Mouse (Mus musculus) liver, embryonic 14 days (tissue): ENCODE data around the gene Acvrl1. TPM values are rescaled to one million over a fixed set of nuclear protein-coding genes. Genes with fewer than 3 reads are reported as not detected.

Experiments used
- polyA plus RNA-seq: library from polyadenylated mRNA; depleted of rRNA; stranded (reverse); fragments of >200 nt; gene quantifications from 2 replicates; pipeline ENCODE4 v1.2.3, GENCODE M21; 2012; rRNA removed

Acvrl1 gene
- 1.1 and 1.4 TPM in 2 replicates for polyA plus RNA-seq

GRCm38 (mm10) chr15:101128181-101129089 lies at the start of gene Acvrl1:
Acvrl1 (plus strand) TSS chr15:101128522.

GRCm38 (mm10) chr15:101115511-101116110 lies 12.7 kb upstream of the Acvrl1 start, which contains the start of gene Ankrd33:
Ankrd33 (plus strand) TSS chr15:101115755.

GRCm38 (mm10) chr15:101173421-101174211 lies 45.3 kb downstream of the Acvrl1 start, which contains the start of gene Acvr1b:
Acvr1b (plus strand) TSS chr15:101174067.

Other genes with a start within 250 kb of the Acvrl1 start
- not detected in 2 replicates for gene Gm47841, start 81.1 kb upstream of the Acvrl1 start, polyA plus RNA-seq
- 1.0 and 1.2 TPM in 2 replicates for gene Fignl2, start 50.0 kb upstream of the Acvrl1 start, polyA plus RNA-seq
- not detected in 2 replicates for gene Ankrd33, start 12.8 kb upstream of the Acvrl1 start, polyA plus RNA-seq
- gene Acvr1b, start 45.5 kb downstream of the Acvrl1 start, polyA plus RNA-seq = 3.1 and 3.4 TPM in 2 replicates
- 0.46 and 0.78 TPM in 2 replicates for gene Grasp, start 95.7 kb downstream of the Acvrl1 start, polyA plus RNA-seq
- 0.34 and 0.45 TPM in 2 replicates for gene Nr4a1, start 125.7 kb downstream of the Acvrl1 start, polyA plus RNA-seq
- 18.2 and 18.4 TPM in 2 replicates for gene Atg101, start 155.8 kb downstream of the Acvrl1 start, polyA plus RNA-seq
- 0.10 and 0.14 TPM in 2 replicates for gene 6030408B16Rik, start 164.7 kb downstream of the Acvrl1 start, polyA plus RNA-seq
- 0.12 and 0.15 TPM in 2 replicates for gene Krt80, start 241.6 kb downstream of the Acvrl1 start, polyA plus RNA-seq